Mouse (Mus musculus): ENCODE measurements at regions not wholly inside any gene's neighbourhood (a gene's known extent, or its start where the extent isn't known, plus 50 kb on each side); places are given as distances from the start of the nearest gene placed in this dataset.

GRCm38 (mm10) chr5:133927054-133927453 lies 172.5 kb upstream of the Castor2 start:
- WGBS = 82% methylated on average over 5 of the region's 5 CpGs
- no peaks in the 10 kb centered on the region for H3K36me3 ChIP-seq
- H3K4me3 ChIP-seq (replicated peaks) = no peak overlapping the region
- H3K27ac ChIP-seq = no peak overlapping the region
- no peaks in the 10 kb centered on the region for H3K27me3 ChIP-seq
- H3K9me3 ChIP-seq = peaks cover 2% of the 10 kb centered on the region; the same call in 1 of the 2 replicates
- H3K9ac ChIP-seq (replicated peaks) = no peak overlapping the region
- H3K4me1 ChIP-seq (replicated peaks) = peaks cover 5% of the 10 kb centered on the region; the same call in 1 of the 2 replicates
- H3K4me2 ChIP-seq (replicated peaks) = no peak overlapping the region
- no peak for ATAC-seq

GRCm38 (mm10) chr5:133925184-133925900 lies 174.2 kb upstream of the Castor2 start:
- Histone ChIP-seq H3K4me1 (replicated peaks) (peaks cover 5% of the 10 kb centered on the region; the same call in 1 of the 2 replicates), H3K9ac (replicated peaks) (no peak overlapping the region), H3K27me3 (no peaks in the 10 kb centered on the region), H3K9me3 (peaks cover 2% of the 10 kb centered on the region; the same call in 1 of the 2 replicates), H3K36me3 (no peaks in the 10 kb centered on the region), H3K4me3 (replicated peaks) (no peak overlapping the region), H3K4me2 (replicated peaks) (no peak overlapping the region), H3K27ac (peak overlapping the region; percentile 80)
- ATAC-seq = peak; percentile 86
- WGBS = 37% methylated on average over 5 of the region's 5 CpGs

GRCm38 (mm10) chr5:133922181-133922580 lies 177.3 kb upstream of the Castor2 start:
- ATAC-seq = no peak
- Histone ChIP-seq H3K9ac (replicated peaks) (no peak overlapping the region), H3K4me3 (replicated peaks) (no peak overlapping the region), H3K27me3 (no peaks in the 10 kb centered on the region), H3K4me2 (replicated peaks) (no peak overlapping the region), H3K4me1 (replicated peaks) (peaks cover 5% of the 10 kb centered on the region; the same call in 1 of the 2 replicates), H3K36me3 (no peaks in the 10 kb centered on the region), H3K27ac (no peak overlapping the region), H3K9me3 (peaks cover 2% of the 10 kb centered on the region; the same call in 1 of the 2 replicates)
- 91% methylated on average over 1 of the region's 1 CpGs for WGBS

GRCm38 (mm10) chr5:133915734-133916550 lies 183.6 kb upstream of the Castor2 start:
- Histone ChIP-seq H3K27me3 (no peaks in the 10 kb centered on the region), H3K4me1 (replicated peaks) (peaks cover 7% of the 10 kb centered on the region; the same call in 1 of the 2 replicates), H3K4me2 (replicated peaks) (no peak overlapping the region), H3K9me3 (no peaks in the 10 kb centered on the region), H3K27ac (no peak overlapping the region), H3K4me3 (replicated peaks) (no peak overlapping the region), H3K36me3 (no peaks in the 10 kb centered on the region), H3K9ac (replicated peaks) (no peak overlapping the region)
- ATAC-seq = no peak

GRCm38 (mm10) chr5:133907442-133907841 lies 192.1 kb upstream of the Castor2 start:
- no peak for ATAC-seq
- Histone ChIP-seq H3K9me3 (peaks cover 15% of the 10 kb centered on the region), H3K36me3 (no peaks in the 10 kb centered on the region), H3K9ac (replicated peaks) (no peak overlapping the region), H3K27ac (no peak overlapping the region), H3K4me3 (replicated peaks) (no peak overlapping the region), H3K27me3 (no peaks in the 10 kb centered on the region), H3K4me1 (replicated peaks) (no peaks in the 10 kb centered on the region), H3K4me2 (replicated peaks) (no peak overlapping the region)
- WGBS = 90% methylated on average over 3 of the region's 3 CpGs

- peaks cover 17% of the 10 kb centered on the region for H3K27me3 ChIP-seq
- no peak overlapping the region for H3K4me3 ChIP-seq (replicated peaks)
- H3K4me1 ChIP-seq (replicated peaks) = no peaks in the 10 kb centered on the region
- H3K9ac ChIP-seq (replicated peaks) = no peak overlapping the region
- no peak overlapping the region for H3K4me2 ChIP-seq (replicated peaks)
- no peak for ATAC-seq
- no peak overlapping the region for H3K27ac ChIP-seq
- no peaks in the 10 kb centered on the region for H3K36me3 ChIP-seq
- 85% methylated on average over 4 of the region's 4 CpGs for WGBS
- no peaks in the 10 kb centered on the region for H3K9me3 ChIP-seq
These were observed 201.4 kb upstream of the Castor2 start for GRCm38 (mm10) chr5:133898025-133898598.

GRCm38 (mm10) chr5:133890728-133891127 lies 208.8 kb upstream of the Castor2 start:
- ATAC-seq = no peak
- Histone ChIP-seq H3K27me3 (peaks cover 8% of the 10 kb centered on the region), H3K4me1 (replicated peaks) (peaks cover under 1% of the 10 kb centered on the region), H3K4me2 (replicated peaks) (no peak overlapping the region), H3K36me3 (no peaks in the 10 kb centered on the region), H3K27ac (no peak overlapping the region), H3K4me3 (replicated peaks) (no peak overlapping the region), H3K9ac (replicated peaks) (no peak overlapping the region), H3K9me3 (no peaks in the 10 kb centered on the region)
- WGBS = 69% methylated on average over 3 of the region's 3 CpGs

GRCm38 (mm10) chr5:133889841-133890240 lies 209.7 kb upstream of the Castor2 start:
- H3K27me3 ChIP-seq = peaks cover 3% of the 10 kb centered on the region; the same call in 1 of the 2 replicates
- no peaks in the 10 kb centered on the region for H3K9me3 ChIP-seq
- no peak for ATAC-seq
- H3K36me3 ChIP-seq = no peaks in the 10 kb centered on the region
- H3K4me1 ChIP-seq (replicated peaks) = peaks cover 10% of the 10 kb centered on the region
- H3K4me2 ChIP-seq (replicated peaks) = no peak overlapping the region
- no peak overlapping the region for H3K9ac ChIP-seq (replicated peaks)
- 76% methylated on average over 8 of the region's 8 CpGs for WGBS
- no peak overlapping the region; the same call in 1 of the 2 replicates for H3K27ac ChIP-seq
- H3K4me3 ChIP-seq (replicated peaks) = no peak overlapping the region

- Histone ChIP-seq H3K9me3 (no peaks in the 10 kb centered on the region), H3K4me2 (replicated peaks) (no peak overlapping the region)
These were observed 214.0 kb upstream of the Castor2 start for GRCm38 (mm10) chr5:133885507-133885906.

GRCm38 (mm10) chr5:133885016-133885415 lies 214.5 kb upstream of the Castor2 start:
- Histone ChIP-seq H3K36me3 (no peaks in the 10 kb centered on the region), H3K9me3 (no peaks in the 10 kb centered on the region), H3K27ac (peak overlapping the region; percentile 77), H3K4me2 (replicated peaks) (no peak overlapping the region), H3K4me1 (replicated peaks) (peaks cover 16% of the 10 kb centered on the region), H3K9ac (replicated peaks) (no peak overlapping the region), H3K4me3 (replicated peaks) (no peak overlapping the region), H3K27me3 (peaks cover 14% of the 10 kb centered on the region)
- WGBS = 6% methylated on average over 6 of the region's 6 CpGs
- peak; percentile 94 for ATAC-seq

More at GRCm38 (mm10) chr5:133885507-133885906, 214.0 kb upstream of the Castor2 start:
- H3K4me1 ChIP-seq (replicated peaks) = peaks cover 16% of the 10 kb centered on the region
- H3K36me3 ChIP-seq = no peaks in the 10 kb centered on the region
- H3K27me3 ChIP-seq = peaks cover 14% of the 10 kb centered on the region
- peak overlapping the region; percentile 77 for H3K27ac ChIP-seq
- WGBS = 73% methylated on average over 5 of the region's 5 CpGs
- no peak for ATAC-seq
- H3K4me3 ChIP-seq (replicated peaks) = no peak overlapping the region
- no peak overlapping the region for H3K9ac ChIP-seq (replicated peaks)

GRCm38 (mm10) chr5:133884593-133884992 lies 214.9 kb upstream of the Castor2 start:
- WGBS = 21% methylated on average over 2 of the region's 2 CpGs
- Histone ChIP-seq H3K9me3 (no peaks in the 10 kb centered on the region), H3K27me3 (peaks cover 14% of the 10 kb centered on the region), H3K4me3 (replicated peaks) (no peak overlapping the region), H3K27ac (peak overlapping the region; percentile 77), H3K9ac (replicated peaks) (no peak overlapping the region), H3K36me3 (no peaks in the 10 kb centered on the region), H3K4me1 (replicated peaks) (peaks cover 16% of the 10 kb centered on the region), H3K4me2 (replicated peaks) (no peak overlapping the region)
- ATAC-seq = peak; percentile 56

GRCm38 (mm10) chr5:133844483-133844882 lies 255.0 kb upstream of the Castor2 start:
- Histone ChIP-seq H3K4me3 (replicated peaks) (no peak overlapping the region), H3K9ac (replicated peaks) (no peak overlapping the region), H3K4me2 (replicated peaks) (no peak overlapping the region), H3K27me3 (0 out of 2 replicates have a peak, but pooled peaks cover 3% of the 10 kb centered on the region), H3K27ac (peak overlapping the region; percentile 53), H3K36me3 (no peaks in the 10 kb centered on the region), H3K4me1 (replicated peaks) (peaks cover 14% of the 10 kb centered on the region), H3K9me3 (no peaks in the 10 kb centered on the region)
- peak; percentile 77 for ATAC-seq
- 27% methylated on average over 10 of the region's 10 CpGs for WGBS
